Mouse (Mus musculus) layer of hippocampus, postnatal 36 days (tissue): ENCODE data around the gene Cenpb. TPM values are rescaled to one million over a fixed set of nuclear protein-coding genes. Genes with fewer than 3 reads are reported as not detected.

Experiments used
- DNase-seq, 2 experiments: peaks; one replicate each; pipeline ENCODE4 v3.0.0; 2022
- total RNA-seq, 2 experiments: library from RNA; stranded (reverse); gene quantifications; 2 replicates each; pipeline ENCODE4 v1.2.3; 2021

The Cenpb gene
- total RNA-seq, 2 experiments from 2014 or later, result 73.9 to 76.5 TPM

DNA sequence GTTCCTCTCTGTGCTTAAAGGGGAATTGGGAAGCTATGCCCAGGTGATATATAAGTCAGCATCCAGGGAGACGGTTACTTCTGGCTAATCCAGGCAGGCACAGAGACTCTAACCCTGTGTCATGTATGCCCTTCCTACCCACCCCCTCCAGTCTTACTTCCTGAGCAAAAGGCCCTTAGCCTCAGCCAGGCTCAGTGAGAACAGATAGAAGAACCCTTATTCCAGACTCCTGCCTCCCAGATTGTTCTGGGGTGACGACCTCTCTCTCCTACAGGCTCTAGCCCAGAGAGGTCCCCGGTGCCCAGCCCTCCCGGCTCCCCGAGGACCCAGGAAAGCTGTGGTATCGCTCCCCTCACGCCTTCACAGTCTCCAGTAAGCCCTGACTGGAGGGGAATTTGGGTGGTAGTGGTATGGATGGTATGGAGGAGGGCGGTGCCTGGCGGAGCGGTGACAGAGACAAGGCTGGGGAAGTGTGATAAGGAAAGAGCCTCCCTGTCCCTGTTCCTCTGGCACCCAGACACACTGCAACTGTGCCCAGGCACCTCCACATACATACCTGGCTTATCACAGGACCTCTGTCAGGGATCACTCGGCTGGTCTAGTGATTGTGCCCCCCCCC is 44.2 kb downstream of the Cenpb start:
- DNase-seq, result no peak

DNA sequence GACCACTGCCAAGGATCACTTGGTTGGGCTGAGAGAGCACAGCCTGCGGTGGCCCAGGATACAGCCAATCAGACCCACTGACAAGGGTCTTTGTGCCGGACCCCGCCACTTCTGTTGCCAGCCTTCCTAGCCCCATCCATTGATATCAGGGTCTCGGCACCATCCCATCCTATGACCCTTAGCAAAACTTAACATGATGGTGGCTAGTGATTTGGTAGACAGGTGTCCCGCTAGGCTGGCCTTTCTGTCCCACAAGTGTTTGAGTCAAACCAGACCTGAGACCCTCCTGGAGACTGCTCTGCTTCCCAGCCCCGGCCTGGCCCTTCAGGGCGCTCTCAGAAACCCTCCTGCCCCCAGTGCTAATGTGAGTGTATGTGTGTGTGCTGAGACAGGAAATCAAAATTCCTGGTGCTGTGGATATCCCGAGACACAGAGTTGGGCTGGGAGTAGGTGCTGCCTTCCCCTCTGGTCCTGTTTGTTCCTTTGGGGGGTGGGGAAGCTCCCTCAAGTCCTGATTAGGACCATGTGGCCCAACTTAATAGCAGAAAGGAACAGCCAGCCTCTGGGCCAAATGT is 45.0 kb downstream of the Cenpb start:
- DNase-seq, result no peak

DNA sequence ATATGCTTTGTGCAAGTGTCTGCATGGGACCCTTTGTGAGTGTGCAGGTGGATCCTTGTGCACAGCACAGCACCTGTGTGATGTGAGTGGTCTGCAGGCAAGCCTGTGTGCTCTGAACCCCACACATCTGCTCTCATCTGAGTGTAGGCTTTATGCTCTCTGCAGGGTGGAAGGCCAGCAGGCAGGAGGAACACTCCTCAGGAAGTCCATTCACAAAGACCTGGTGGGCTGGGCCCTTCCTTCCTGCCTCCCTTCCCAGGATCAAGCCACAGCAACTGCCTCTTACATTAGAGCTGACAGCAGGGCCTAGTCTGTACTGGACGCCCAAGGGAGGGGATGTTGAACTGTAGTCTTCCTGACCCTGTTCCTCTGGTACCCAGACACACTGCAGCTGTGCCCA is 45.5 kb downstream of the Cenpb start:
- no peak for DNase-seq

DNA sequence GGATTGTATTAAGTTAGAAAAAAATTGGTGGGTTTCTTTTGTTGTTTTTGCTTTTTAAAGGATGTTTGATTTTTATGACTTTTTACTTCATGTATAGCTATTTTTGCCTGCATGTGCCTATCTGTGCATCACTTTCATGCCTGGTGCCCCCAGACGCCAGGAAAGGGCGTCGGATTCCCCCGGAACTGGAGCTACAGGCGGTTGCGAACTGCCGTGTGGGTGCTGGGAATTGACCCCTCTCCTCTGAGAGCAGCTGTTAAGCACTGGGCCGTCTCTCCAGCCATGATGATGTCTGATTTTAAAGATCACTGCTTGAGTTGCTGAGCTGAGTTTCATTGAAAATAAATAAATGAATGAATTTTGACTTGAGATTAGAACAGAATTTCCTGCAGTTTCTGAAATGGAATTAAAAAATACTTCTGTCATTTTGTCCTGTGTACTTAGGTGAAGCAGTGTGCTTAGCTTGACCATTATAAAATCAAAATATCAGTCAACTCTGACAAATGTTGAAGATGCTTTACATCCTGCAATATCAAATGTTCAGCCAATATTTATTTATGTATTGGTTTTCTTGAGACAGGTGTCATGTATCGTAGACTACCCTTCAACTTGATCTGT is 46.8 kb downstream of the Cenpb start, which contains the start of gene Gm11037:
Gene Gm11037 (plus strand): TSS at position 568 of the 618 bp plus-strand sequence.
- DNase-seq, result no peak

DNA sequence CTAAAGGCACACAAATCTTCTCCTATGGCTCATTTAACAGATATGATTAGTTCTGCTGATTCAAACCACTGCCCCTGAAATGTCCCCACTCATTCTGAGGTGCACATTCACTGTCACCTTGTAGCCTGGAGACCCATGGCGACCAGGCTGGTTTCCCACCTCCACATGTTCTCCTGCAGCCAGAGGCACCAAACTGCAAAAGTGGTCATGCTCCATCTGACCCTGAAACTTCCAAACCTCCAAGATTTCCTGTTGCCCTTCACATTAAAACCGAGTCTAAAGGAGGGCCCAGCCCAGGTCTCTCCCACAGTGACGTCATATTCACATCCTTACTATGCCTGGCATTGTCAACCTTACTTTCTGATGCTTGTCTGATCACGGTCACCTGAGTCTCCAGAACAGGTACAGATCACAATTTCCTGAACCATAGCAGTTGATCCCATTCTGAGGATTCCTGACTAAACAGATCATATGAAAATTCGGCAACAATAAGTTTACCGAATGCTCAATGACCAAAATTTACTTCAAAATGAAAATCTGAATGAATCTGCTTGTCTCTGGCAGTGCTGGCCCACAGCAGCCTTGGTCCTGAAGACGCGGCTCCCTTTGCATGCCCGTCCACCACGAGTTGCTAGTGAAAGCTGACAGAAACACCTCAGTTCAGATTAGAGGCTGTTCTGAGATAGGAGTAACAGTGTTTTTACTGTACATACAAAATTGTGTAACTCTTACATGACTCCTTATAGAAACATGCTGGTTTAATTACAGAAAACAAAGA is 47.6 kb downstream of the Cenpb start:
- no peak for DNase-seq

DNA sequence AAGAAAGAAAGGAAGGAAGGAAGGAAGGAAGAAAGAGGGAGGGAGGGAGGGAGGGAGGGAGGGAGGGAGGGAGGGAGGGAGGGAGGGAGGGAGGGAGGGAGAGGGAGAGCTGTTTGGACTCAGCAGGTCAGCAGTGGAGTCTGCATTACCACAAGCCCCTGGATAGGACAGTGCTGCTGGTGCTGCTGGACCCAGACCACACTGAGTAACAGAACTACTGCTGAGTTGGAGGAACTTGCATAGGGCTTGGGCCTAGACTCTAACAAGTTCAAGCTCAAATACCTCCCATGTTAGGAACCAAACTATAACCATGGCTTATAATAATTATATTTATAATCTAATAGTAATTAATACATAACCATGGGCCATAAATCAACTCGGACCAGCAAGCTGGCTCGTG is 49.0 kb downstream of the Cenpb start:
- no peak for DNase-seq

DNA sequence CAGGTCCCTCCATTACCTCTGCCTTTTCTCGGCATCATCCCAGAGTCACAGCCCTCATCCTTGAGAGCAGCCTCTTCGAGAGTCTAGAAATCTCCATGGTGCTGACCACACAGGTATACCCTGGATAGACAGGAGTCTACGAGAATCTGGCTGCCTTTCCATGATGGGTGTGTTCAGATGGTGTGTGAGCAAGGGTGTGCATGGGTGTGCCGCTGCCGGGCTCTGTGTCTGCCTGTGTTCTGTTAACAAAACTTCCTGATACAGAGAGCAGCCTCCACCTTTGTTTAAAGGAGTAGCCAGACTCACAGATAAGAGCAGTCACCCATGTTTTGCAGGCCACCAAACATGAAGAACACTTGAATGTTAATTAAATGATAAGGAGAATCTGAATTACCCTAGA is 50.0 kb downstream of the Cenpb start:
- no peak for DNase-seq

DNA sequence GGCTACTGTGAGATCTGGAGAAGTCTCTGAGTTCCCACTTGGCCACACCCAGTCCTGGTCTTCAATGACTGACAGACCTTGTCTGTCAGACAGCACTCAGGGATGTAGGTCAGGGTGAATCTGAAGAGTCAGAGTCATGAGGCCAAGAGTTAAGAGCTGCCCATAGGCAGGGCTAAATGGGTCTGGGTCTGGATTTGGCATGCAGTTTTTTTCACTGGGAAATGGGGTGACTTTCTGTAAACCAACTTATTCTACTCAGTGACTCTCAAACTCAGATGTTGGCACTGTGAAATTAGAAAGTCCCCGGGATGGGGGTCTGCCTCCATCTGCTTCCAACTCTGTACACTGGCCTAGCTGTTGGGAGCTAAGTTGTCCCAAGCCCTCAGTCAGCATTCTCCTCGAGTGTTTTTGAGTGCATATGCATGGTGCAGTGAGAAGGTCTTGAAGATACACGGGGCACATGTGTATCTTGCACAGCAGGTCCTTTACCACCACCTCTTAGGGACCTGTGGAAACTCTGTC is 51.2 kb downstream of the Cenpb start:
- no peak for DNase-seq

DNA sequence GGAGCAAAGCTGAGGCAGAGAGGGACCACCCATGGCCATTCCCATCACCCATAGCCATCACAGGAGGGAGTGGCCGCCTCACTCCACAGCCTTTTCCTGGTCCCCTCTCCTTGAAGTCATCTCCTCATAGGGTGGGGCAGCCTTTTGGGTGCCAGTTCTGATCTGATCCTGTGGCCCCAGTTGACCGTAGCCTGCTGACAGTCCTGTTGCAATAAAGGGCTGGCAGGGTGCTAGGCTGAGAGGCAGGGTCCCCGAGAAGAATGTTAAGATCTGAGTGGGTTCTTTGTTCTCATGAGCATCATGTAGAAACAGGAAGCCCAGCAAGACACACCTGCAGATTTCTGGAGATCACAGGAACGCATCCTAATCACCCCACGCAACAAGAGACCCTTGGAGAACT is 51.7 kb downstream of the Cenpb start:
- no peak for DNase-seq

DNA sequence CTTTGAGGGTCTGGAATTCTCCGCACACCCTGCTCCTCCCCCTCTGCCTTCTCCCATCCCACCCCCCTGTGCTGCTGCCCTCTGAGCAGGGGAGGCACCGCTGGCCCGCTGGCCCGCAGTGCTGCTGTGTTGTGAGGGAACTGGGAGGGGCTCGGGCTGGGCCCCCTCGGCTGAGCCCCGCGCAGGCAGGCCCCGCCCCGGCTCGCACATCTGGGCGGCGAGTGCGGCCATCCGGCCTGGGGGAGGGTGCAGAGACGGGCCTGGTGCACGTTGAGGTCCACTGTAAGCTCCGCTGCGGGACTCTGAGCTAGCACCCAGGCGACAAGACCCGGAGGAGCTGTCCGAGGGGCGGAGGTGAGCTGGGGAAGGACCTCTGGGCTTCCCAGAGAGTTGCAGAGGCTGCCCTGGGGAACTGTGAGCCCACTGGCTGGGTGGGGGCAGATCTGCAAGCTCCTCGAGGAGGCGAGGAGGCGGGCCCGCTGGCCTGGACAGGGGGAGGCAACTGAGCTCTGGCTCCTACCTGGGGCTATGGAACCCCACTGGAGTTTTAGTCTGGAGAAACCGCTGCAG is 52.6 kb downstream of the Cenpb start, which contains the start of gene Hspa12b:
Gene Hspa12b (plus strand): TSS at position 120 of the 570 bp plus-strand sequence.
- no peak for DNase-seq

DNA sequence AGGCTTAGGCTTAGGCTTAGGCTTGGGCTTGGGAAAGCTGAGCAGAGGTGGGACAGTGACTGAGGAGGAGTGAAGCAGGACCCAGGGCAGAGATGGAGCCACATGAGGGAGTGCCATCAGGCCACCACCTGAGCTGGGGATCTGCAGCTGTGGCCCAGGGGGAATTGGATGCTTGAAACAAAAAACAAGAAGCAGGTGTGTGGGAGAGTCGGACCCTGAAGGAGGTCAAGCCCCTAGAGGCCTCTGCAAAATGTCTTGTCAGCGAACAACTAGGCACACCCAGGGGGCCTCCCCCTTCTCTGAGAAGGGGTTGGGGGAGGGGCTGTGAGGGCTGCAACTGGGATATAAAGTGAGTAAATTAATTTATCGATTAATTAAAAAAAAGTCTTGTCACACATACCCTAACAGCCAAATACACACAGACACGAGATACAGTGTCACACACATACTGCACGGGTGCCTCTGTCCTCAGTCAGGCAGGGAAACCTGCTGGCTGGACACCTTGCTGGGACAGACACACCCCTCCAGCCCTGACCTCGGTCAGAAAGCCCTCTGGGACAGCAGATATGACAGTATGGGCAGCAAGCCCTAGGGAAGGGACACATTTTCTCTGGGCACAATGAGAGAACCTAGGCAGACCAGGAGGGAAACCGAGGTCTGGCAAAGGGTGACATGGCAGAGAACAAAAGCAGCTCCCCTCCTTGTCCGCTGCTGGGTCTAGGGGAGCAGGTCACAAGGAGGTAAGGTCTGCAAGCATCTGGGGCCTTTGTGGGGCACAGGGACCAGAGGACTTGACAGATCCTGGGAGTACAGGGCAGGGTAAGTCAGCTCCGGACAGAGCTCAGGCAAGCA is 53.7 kb downstream of the Cenpb start:
- DNase-seq, result no peak

Other genes with a start within 250 kb of the Cenpb start
- 10 to 100 TPM; 60.3 to 67.9 TPM for gene Gfra4, start 137.0 kb downstream of the Cenpb start, total RNA-seq
- under 1 TPM in 1 of 2 experiments, not detected in 1; 0.40 TPM for gene Adam33, start 116.3 kb downstream of the Cenpb start, total RNA-seq
- under 1 TPM; 0.27 to 0.33 TPM for gene Siglec1, start 93.3 kb downstream of the Cenpb start, total RNA-seq
- gene Hspa12b, start 52.8 kb downstream of the Cenpb start, total RNA-seq, result 1 to 10 TPM; 7.5 to 9.1 TPM
- not detected for gene Gm11037, start 46.6 kb downstream of the Cenpb start, total RNA-seq
- gene 1700037H04Rik, start 20.0 kb downstream of the Cenpb start, total RNA-seq, result 10 to 100 TPM; 51.3 to 51.8 TPM
- gene Cdc25b, start 6.9 kb upstream of the Cenpb start, total RNA-seq, result 10 to 100 TPM; 16.0 to 20.1 TPM
- 10 to 100 TPM; 10.9 to 14.4 TPM for gene Spef1, start 7.2 kb upstream of the Cenpb start, total RNA-seq
- gene Ap5s1, start 27.0 kb upstream of the Cenpb start, total RNA-seq, result 10 to 100 TPM; 22.2 to 25.7 TPM
- 1 to 10 TPM; 6.5 to 6.8 TPM for gene Mavs, start 54.0 kb upstream of the Cenpb start, total RNA-seq
- gene Pank2, start 82.4 kb upstream of the Cenpb start, total RNA-seq, result 10 to 100 TPM; 54.5 to 59.4 TPM
- 10 to 100 TPM; 28.3 to 29.5 TPM for gene Rnf24, start 172.8 kb upstream of the Cenpb start, total RNA-seq